Mouse (Mus musculus) CD4-positive, CD25-positive, alpha-beta regulatory T cell (primary cell): ENCODE measurements around the gene Cep126. TPM values are rescaled to one million over a fixed set of nuclear protein-coding genes. Genes with fewer than 3 reads are reported as not detected.

Experiments used
- polyA plus RNA-seq: library from polyadenylated mRNA; unstranded; fragments of 100-300 nt; shearing (Covaris generic); gene quantifications from one replicate; pipeline ENCODE4 v1.2.1, GENCODE M21; 2017

Gene Cep126
- not detected for polyA plus RNA-seq

DNA sequence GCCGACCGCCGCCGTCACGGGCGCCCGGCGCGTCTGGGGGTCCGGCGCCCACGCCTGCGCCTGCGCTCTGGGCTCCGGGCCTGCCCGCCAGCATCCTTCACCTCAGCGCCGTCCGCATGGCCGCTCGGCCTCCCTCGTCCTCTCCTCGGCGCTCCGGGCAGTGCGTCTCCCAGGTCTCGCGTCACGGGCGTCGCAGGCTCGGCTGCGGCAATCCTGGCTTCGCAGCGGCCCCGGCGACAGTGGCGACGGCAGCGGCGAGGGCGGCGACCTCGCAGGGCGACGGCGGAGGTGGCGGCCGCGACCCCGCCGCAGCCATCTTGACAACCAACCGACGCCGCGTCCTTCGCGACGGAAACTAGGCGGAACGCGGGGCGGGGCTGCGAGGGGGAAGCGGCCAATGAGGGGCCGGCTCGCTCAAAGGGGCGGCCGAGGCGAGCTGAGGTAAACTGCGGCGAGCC lies at the start of gene Cep126:
Cep126 (minus strand) TSS at position 178 of the 458 bp plus-strand sequence.

GRCm38 (mm10) chr9:8042338-8043043 lies 91.6 kb downstream of the Cep126 start, which contains the start of gene Cfap300:
Gene Cfap300 (minus strand): TSS chr9:8042823.

Other genes with a start within 250 kb of the Cep126 start
- not detected for gene Yap1, start 129.7 kb downstream of the Cep126 start, polyA plus RNA-seq
- 0.51 TPM for gene Cfap300, start 91.5 kb downstream of the Cep126 start, polyA plus RNA-seq